Mouse (Mus musculus) neural tube, embryonic 11.5 days (tissue): ENCODE measurements at regions not wholly inside any gene's neighbourhood (a gene's known extent, or its start where the extent isn't known, plus 50 kb on each side); places are given as distances from the start of the nearest gene placed in this dataset.

Experiments
- ATAC-seq: fragments of 200-750 bp; cut with Nextera tagmentation; 2 replicates; pipeline ENCODE4 v1.8.0; 2017; ENCODE audit warnings: moderate number of reproducible peaks, mild to moderate bottlenecking, moderate TSS enrichment, moderate library complexity; ENCODE audit not compliant: insufficient read depth, low FRiP score, low TSS enrichment
- DNase-seq: peaks from one replicate; pipeline ENCODE4 v3.0.0-alpha.2; 2015; ENCODE audit warnings: low spot score
- H3K27ac ChIP-seq: fragments of 300-500 bp; sonication (generic); 2 replicates; pipeline ENCODE4 v1.5.1; 2014; ENCODE audit warnings: low read depth, mild to moderate bottlenecking, low read length
- H3K27me3 ChIP-seq: fragments of 300-500 bp; sonication (generic); 2 replicates; pipeline ENCODE4 v1.6.1; 2014; ENCODE audit warnings: mild to moderate bottlenecking, low read length, mixed read lengths; ENCODE audit not compliant: control insufficient read depth, insufficient read depth
- H3K36me3 ChIP-seq: fragments of 300-500 bp; sonication (generic); 2 replicates; pipeline ENCODE4 v1.6.1; 2014; ENCODE audit warnings: mild to moderate bottlenecking, low read length, moderate library complexity, mixed read lengths; ENCODE audit not compliant: control insufficient read depth, insufficient read depth
- H3K4me1 ChIP-seq: fragments of 300-500 bp; sonication (generic); 2 replicates; pipeline ENCODE4 v1.6.1; 2014; ENCODE audit warnings: low read length, mixed read lengths; ENCODE audit not compliant: control insufficient read depth, insufficient read depth
- H3K4me2 ChIP-seq: fragments of 300-500 bp; sonication (generic); 2 replicates; pipeline ENCODE4 v1.6.1; 2014; ENCODE audit warnings: low read depth, mild to moderate bottlenecking, moderate library complexity
- H3K4me3 ChIP-seq: fragments of 300-500 bp; sonication (generic); 2 replicates; pipeline ENCODE4 v1.5.1; 2014; ENCODE audit warnings: low read depth, low read length
- H3K9ac ChIP-seq: fragments of 300-500 bp; sonication (generic); 2 replicates; pipeline ENCODE4 v1.6.1; 2014; ENCODE audit warnings: mild to moderate bottlenecking, low read length
- H3K9me3 ChIP-seq: fragments of 300-500 bp; sonication (generic); 2 replicates; pipeline ENCODE4 v1.6.1; 2016; ENCODE audit warnings: low read length; ENCODE audit not compliant: control insufficient read depth
- WGBS: fragments of 180-500 bp; shearing (Covaris S2); extraction: QIAGEN DNeasy Blood & Tissue Kit; methylation state at CpG from one replicate; pipeline ENCODE4 v1.1.7; 2014; 5-methylcytosine and 5-hydroxymethylcytosine counted together

- WGBS: 79% methylated on average over 5 of the region's 5 CpGs
- Histone ChIP-seq H3K4me2 (no peak overlapping the region), H3K27me3 (no peaks in the 10 kb centered on the region), H3K36me3 (no peaks in the 10 kb centered on the region), H3K27ac (no peak overlapping the region), H3K4me1 (no peaks in the 10 kb centered on the region), H3K4me3 (no peak overlapping the region), H3K9ac (no peak overlapping the region), H3K9me3 (no peaks in the 10 kb centered on the region)
- DNase-seq: no peak
- no peak for ATAC-seq
Observed at GRCm38 (mm10) chr19:14655302-14656021, 57.6 kb upstream of the Tle4 start.
